Mouse (Mus musculus) liver, embryonic 14.5 days (tissue): ENCODE measurements around the gene Egr4. TPM values are rescaled to one million over a fixed set of nuclear protein-coding genes. Genes with fewer than 3 reads are reported as not detected.
A peak's percentile ranks its signal among the peaks of the same experiment; 100 is the strongest.

Experiments
- ATAC-seq: fragments of 200-750 bp; cut with Nextera tagmentation; 2 replicates; pipeline ENCODE4 v1.8.0; 2017; ENCODE audit warnings: moderate number of reproducible peaks, mild to moderate bottlenecking, moderate library complexity; ENCODE audit not compliant: insufficient read depth
- DNase-seq, 3 experiments: peaks; one replicate each; pipeline ENCODE4 v3.0.0-alpha.2; 2012 to 2013; ENCODE audit warnings: low read depth in 3 of 3, low spot score in 3 of 3
- H3K27ac ChIP-seq: fragments of 300-500 bp; sonication (generic); 2 replicates; pipeline ENCODE4 v1.5.1; 2014; ENCODE audit warnings: moderate library complexity, mild to moderate bottlenecking, control low read depth, inconsistent platforms
- H3K27me3 ChIP-seq: fragments of 300-500 bp; sonication (generic); 2 replicates; pipeline ENCODE4 v1.6.1; 2014; ENCODE audit warnings: mild to moderate bottlenecking, low read length, moderate library complexity; ENCODE audit not compliant: control insufficient read depth, insufficient read depth
- H3K36me3 ChIP-seq: fragments of 300-500 bp; sonication (generic); replicated peaks from 2 replicates; pipeline ENCODE4 v1.6.1; 2014; ENCODE audit warnings: low read depth; ENCODE audit not compliant: control insufficient read depth, insufficient read depth
- H3K4me1 ChIP-seq, 2 experiments: fragments of 200-500 bp in 1 of 2; fragments of 300-500 bp in 1 of 2; sonication (generic) in 1 of 2; replicated peaks; 2 replicates each; pipeline ENCODE4 v1.6.1; 2012 to 2014; ENCODE audit warnings: antibody characterized with exemption in 1 of 2, inconsistent platforms in 1 of 2, low read length in 1 of 2; ENCODE audit not compliant: control insufficient read depth in 2 of 2, insufficient read depth in 2 of 2
- H3K4me2 ChIP-seq: fragments of 300-500 bp; sonication (generic); 2 replicates; pipeline ENCODE4 v1.6.1; 2014; ENCODE audit warnings: low read depth, mild to moderate bottlenecking, control low read depth, moderate library complexity
- H3K4me3 ChIP-seq, 2 experiments: fragments of 200-500 bp in 1 of 2; fragments of 300-500 bp in 1 of 2; sonication (generic) in 1 of 2; 2 replicates each; pipeline ENCODE4 v1.5.1; 2012 to 2014; ENCODE audit warnings: low read depth in 2 of 2, low read length in 2 of 2, mild to moderate bottlenecking in 2 of 2, control low read depth in 1 of 2, inconsistent platforms in 1 of 2, moderate library complexity in 1 of 2; ENCODE audit not compliant: insufficient read depth in 1 of 2
- H3K9ac ChIP-seq: fragments of 300-500 bp; sonication (generic); replicated peaks from 2 replicates; pipeline ENCODE4 v1.6.1; 2014; ENCODE audit warnings: mild to moderate bottlenecking, control low read depth, moderate library complexity
- H3K9me3 ChIP-seq: fragments of 300-500 bp; sonication (generic); 2 replicates; pipeline ENCODE4 v1.6.1; 2016; ENCODE audit warnings: low read length, mixed read lengths; ENCODE audit not compliant: control insufficient read depth
- CTCF ChIP-seq: IDR thresholded peaks from 2 replicates; pipeline ENCODE4 v1.5.1; 2016; ENCODE audit warnings: antibody characterized with exemption, low read depth, control low read depth
- EP300 ChIP-seq: IDR thresholded peaks from 2 replicates; pipeline ENCODE4 v1.6.1; 2016; ENCODE audit warnings: antibody characterized with exemption, low read depth
- WGBS: fragments of 180-500 bp; shearing (Covaris S2); extraction: QIAGEN DNeasy Blood & Tissue Kit; methylation state at CpG from one replicate; pipeline ENCODE4 v1.1.7; 2014; ENCODE audit not compliant: insufficient replicate concordance; 5-methylcytosine and 5-hydroxymethylcytosine counted together
- polyA plus RNA-seq, 2 experiments: library from polyadenylated mRNA; depleted of rRNA in 1 of 2; stranded (reverse) in 1 of 2; unstranded in 1 of 2; fragments of >200 nt; fragmentation: Nextera tagmentation in 1 of 2; extraction: Ambion mirVana in 1 of 2; gene quantifications; 2 replicates each; pipeline versions ENCODE4 v1.2.1 to v1.2.3; 2012 to 2014

Egr4 gene
- polyA plus RNA-seq, 2 experiments, result not detected

DNA sequence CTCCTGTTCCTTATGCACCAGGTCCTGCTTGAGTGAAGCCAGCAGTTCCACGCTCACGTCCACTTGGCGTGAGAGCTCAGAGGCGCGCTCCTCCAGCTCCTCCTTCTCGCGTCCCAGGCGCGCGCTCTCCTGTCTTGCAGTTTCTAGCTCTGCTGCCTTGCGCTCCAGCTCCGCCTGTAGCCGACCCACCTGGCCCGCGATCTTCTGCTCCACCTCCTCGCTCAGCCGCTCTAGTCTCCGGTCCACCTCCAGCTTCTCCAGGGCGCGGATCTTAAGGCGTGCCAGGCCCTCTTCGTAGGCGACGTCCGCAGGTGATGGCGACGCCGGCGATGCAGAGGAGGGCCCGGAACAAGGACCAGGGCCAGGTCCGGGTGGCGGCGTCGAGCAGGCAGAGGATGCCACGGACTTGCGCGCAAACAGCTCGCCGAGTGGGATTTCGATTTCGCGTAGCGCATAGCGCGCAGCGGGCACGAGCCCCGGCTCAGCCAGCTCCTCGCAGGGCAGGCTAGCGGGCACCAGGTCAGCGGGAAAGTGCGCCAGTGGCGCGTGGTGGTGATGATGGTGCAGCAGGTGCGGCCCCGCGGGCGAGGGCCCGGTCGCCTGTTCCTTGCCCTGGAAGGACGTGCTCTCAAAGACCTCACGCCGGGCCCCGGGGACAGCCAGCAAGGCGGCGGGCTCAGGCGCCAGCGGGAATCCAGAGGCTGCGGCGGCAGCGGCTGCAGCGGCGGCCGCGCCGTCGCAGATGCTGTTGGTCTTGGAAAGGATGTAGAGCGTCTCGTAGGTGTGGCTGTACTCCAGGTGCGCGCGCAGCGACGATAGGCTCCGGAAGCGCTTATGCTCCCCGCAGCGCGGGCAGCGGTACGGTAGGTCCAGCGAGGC, 29.3 kb downstream of the Egr4 start:
- 5% methylated on average over 92 of the region's 92 CpGs for WGBS
- no peak for TF ChIP-seq EP300
- no peak for TF ChIP-seq CTCF
- no peak for ATAC-seq
- DNase-seq, result no peak
- peaks cover 21% of the 10 kb centered on the region for H3K27me3 ChIP-seq
- H3K27ac ChIP-seq, result no peak overlapping the region
- no peak overlapping the region for H3K9ac ChIP-seq
- H3K4me2 ChIP-seq, result no peak overlapping the region
- H3K36me3 ChIP-seq, result no peaks in the 10 kb centered on the region
- H3K4me3 ChIP-seq, result no peak overlapping the region
- H3K4me1 ChIP-seq, result no peaks in the 10 kb centered on the region
- no peaks in the 10 kb centered on the region for H3K9me3 ChIP-seq

DNA sequence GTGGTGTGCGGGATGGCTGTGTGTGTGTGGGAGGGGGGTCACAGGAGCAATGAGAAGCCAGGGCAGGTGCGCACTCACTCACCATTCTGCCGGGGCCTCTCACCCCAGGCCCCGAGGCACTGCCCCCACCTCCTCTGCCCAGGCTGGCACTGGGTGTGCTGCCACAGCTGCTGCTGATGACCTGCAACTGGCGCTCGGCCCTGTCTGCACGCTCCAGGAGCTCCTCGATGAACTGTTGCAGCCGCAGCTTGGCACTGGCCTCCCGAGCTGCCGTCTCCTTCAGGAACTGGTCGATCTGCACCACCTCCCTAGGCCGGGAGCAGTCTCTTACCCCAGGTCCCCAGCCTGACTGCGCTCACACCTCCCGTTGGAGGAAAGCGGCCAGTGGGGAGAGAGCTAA, 32.7 kb downstream of the Egr4 start:
- H3K9me3 ChIP-seq, result no peaks in the 10 kb centered on the region
- 60% methylated on average over 16 of the region's 16 CpGs for WGBS
- no peak overlapping the region for H3K27ac ChIP-seq
- DNase-seq, result no peak
- no peaks in the 10 kb centered on the region for H3K36me3 ChIP-seq
- H3K4me2 ChIP-seq, result no peak overlapping the region
- no peak for ATAC-seq
- no peak overlapping the region for H3K9ac ChIP-seq
- peaks cover 21% of the 10 kb centered on the region for H3K27me3 ChIP-seq
- H3K4me3 ChIP-seq, result no peak overlapping the region
- no peaks in the 10 kb centered on the region for H3K4me1 ChIP-seq
- TF ChIP-seq EP300 (no peak), CTCF (no peak)

DNA sequence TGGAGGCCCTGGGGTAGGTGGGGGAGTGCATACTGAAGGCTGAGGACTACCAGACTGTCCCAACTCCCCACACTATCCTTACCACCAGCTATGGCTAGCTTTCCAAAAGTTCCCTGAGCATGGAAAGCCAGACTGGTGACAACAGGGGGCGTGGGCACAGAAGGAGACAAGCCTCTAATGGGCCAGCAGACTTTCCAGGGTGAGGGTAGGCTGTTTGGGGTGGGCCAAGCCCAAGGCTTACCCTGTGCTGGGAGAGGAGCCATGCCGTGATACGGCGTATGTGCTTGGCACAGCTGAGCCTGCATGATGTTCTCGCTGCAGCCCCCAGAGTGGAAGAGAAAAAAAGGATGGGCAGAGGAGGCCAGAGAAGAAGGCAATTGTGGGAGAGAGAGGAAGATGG, 33.4 kb downstream of the Egr4 start:
- Histone ChIP-seq H3K27me3 (peaks cover 18% of the 10 kb centered on the region), H3K27ac (no peak overlapping the region), H3K9ac (no peak overlapping the region), H3K4me3 (no peak overlapping the region), H3K36me3 (no peaks in the 10 kb centered on the region), H3K4me1 (no peaks in the 10 kb centered on the region), H3K9me3 (no peaks in the 10 kb centered on the region), H3K4me2 (no peak overlapping the region)
- no peak for DNase-seq
- WGBS, result 62% methylated on average over 5 of the region's 5 CpGs
- ATAC-seq, result no peak
- TF ChIP-seq EP300 (no peak), CTCF (no peak)

DNA sequence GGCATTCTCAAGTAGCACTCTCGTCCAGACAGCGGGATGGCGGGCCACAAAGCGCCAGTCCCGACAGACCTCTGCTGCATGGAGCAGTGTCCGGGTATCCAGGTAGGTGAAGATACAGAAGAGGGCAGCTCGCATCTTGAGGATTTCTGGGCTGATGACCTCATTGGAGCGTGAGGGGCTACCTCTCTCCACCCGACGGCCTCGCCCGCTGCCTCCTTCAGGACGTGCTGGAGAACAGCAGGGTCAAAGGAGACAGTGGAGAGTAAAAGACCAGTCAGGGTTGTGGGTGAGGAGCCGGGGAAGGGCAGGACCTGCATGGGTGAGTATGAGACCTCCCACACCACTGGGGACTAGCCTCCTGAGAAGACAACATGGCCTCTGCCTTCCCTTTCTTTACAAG, 35.0 kb downstream of the Egr4 start:
- Histone ChIP-seq H3K9ac (no peak overlapping the region), H3K4me3 (no peak overlapping the region), H3K4me2 (no peak overlapping the region), H3K36me3 (no peaks in the 10 kb centered on the region), H3K9me3 (no peaks in the 10 kb centered on the region), H3K27ac (no peak overlapping the region), H3K27me3 (peaks cover 3% of the 10 kb centered on the region; the same call in 1 of the 2 replicates), H3K4me1 (no peaks in the 10 kb centered on the region)
- ATAC-seq (no peak), DNase-seq (no peak)
- TF ChIP-seq CTCF, result no peak
- TF ChIP-seq EP300, result no peak
- 34% methylated on average over 14 of the region's 14 CpGs for WGBS

DNA sequence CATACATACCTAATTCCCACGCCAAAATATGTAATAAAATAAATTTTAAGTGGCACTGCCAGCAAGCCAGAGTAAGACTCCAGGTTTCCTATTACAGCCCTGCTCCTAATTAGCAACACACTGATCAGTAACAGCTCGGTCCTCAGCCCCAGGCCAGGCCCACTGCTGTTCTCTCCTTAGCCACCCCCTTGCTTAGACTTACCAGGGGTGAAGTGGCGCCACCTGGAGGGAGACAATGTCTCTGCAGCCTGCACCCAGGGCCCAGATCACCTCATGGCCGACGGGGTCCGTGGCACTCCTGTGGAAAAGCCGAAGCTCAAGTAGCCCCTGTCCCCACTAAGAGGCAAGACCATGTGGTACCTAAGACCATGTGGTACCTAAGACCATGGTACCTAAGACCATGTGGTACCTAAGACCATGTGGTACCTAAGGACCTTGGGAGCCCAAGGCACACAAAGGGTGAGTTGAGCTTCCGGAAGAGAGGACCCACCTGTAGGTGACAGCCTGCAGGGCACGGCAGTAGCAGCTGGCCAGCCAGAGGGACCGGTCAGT, 35.9 kb downstream of the Egr4 start:
- peaks cover 3% of the 10 kb centered on the region; the same call in 1 of the 2 replicates for H3K27me3 ChIP-seq
- no peaks in the 10 kb centered on the region for H3K9me3 ChIP-seq
- no peak overlapping the region for H3K4me3 ChIP-seq
- ATAC-seq (no peak), DNase-seq (no peak)
- no peak overlapping the region for H3K4me2 ChIP-seq
- WGBS, result 26% methylated on average over 10 of the region's 10 CpGs
- H3K9ac ChIP-seq, result no peak overlapping the region
- TF ChIP-seq EP300 (no peak), CTCF (peak; percentile 83)
- H3K27ac ChIP-seq, result no peak overlapping the region
- H3K4me1 ChIP-seq, result no peaks in the 10 kb centered on the region
- no peaks in the 10 kb centered on the region for H3K36me3 ChIP-seq
